Mouse (Mus musculus): ENCODE data around the gene Cers1. TPM values are rescaled to one million over a fixed set of nuclear protein-coding genes. Genes with fewer than 3 reads are reported as not detected.

Gene Cers1
- polyA plus RNA-seq (2014; fragmentation: Nextera tagmentation; extraction: Ambion mirVana), result 4.7 and 6.0 TPM in 2 replicates

DNA sequence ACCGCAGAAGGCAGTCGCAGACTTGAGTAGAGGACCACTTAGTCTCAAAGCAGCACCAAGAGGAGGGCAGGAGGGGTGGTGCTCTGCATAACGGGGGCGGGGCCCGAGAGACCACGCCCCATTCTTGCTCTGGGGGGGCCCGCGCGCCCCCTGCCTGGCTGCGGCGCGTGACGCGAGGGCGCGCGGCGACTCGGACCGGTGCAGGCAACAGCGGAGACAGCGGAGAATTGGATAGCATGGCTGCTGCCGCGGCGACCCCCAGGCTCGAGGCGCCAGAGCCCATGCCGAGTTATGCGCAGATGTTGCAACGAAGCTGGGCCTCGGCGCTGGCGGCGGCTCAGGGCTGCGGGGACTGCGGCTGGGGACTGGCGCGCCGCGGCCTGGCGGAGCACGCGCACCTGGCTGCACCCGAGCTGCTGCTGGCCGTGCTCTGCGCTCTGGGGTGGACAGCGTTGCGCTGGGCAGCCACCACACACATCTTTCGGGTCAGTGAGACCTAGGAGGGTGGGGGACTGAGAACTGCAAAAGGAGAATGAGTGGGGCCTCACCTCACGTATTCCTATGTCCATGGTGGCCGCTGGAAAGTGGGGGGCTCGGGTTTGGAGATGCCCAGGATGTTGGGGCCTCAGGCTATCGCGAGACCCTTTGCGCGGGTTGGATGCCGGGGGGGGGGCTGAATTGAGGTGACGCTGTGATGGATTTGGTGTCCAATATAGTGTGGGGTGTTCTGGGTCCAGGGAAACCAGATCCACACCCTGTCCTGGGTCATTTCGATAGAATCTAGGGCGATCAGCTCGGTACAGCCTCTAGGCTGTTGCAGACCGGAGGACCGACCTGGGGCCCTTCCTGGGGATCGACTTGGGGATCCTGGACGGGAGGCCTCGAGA lies at the start of gene Cers1:
Cers1 (plus strand) TSS at position 152 of the 887 bp plus-strand sequence.
- WGBS, result 2% methylated on average over 66 of the region's 66 CpGs
- Histone ChIP-seq H3K36me3 (ENCODE audit: control insufficient read depth, insufficient read depth, low read length) (peaks cover 15% of the 10 kb centered on the region), H3K27me3 (ENCODE audit: control insufficient read depth, insufficient read depth, low read length) (no peaks in the 10 kb centered on the region), H3K27ac (replicated peaks; ENCODE audit: low read depth, low read length) (peak within 1 kb of the TSS; percentile 57; the same call in 1 of the 2 replicates), H3K9me3 (ENCODE audit: control insufficient read depth, low read length) (no peaks in the 10 kb centered on the region), H3K4me3 (ENCODE audit: low read depth, low read length) (peak within 1 kb of the TSS; percentile 41), H3K9ac (ENCODE audit: low read length) (peak within 1 kb of the TSS; percentile 58), H3K4me1 (ENCODE audit: control insufficient read depth, insufficient read depth, low read length) (peaks cover 19% of the 10 kb centered on the region), H3K4me2 (ENCODE audit: low read depth, severe bottlenecking) (peak within 1 kb of the TSS; percentile 67)
- DNase-seq (ENCODE audit: low spot score) (peak; percentile 84), ATAC-seq (ENCODE audit: insufficient number of reproducible peaks, low FRiP score, low TSS enrichment, low read depth) (peak; percentile 42)

GRCm38 (mm10) chr8:70267674-70268073 lies 47.9 kb upstream of the Cers1 start:
- Histone ChIP-seq H3K9me3 (ENCODE audit: control insufficient read depth, low read length) (0 out of 2 replicates have a peak, but pooled peaks cover 2% of the 10 kb centered on the region), H3K27ac (replicated peaks; ENCODE audit: low read depth, low read length) (no peak overlapping the region), H3K36me3 (ENCODE audit: control insufficient read depth, insufficient read depth, low read length) (peaks cover 16% of the 10 kb centered on the region; the same call in 1 of the 2 replicates), H3K4me2 (ENCODE audit: low read depth, severe bottlenecking) (no peak overlapping the region), H3K9ac (ENCODE audit: low read length) (no peak overlapping the region), H3K4me1 (ENCODE audit: control insufficient read depth, insufficient read depth, low read length) (no peaks in the 10 kb centered on the region), H3K27me3 (ENCODE audit: control insufficient read depth, insufficient read depth, low read length) (no peaks in the 10 kb centered on the region), H3K4me3 (ENCODE audit: low read depth, low read length) (no peak overlapping the region)
- DNase-seq (ENCODE audit: low spot score) (no peak), ATAC-seq (ENCODE audit: insufficient number of reproducible peaks, low FRiP score, low TSS enrichment, low read depth) (no peak)
- WGBS, result 94% methylated on average over 3 of the region's 3 CpGs

DNA sequence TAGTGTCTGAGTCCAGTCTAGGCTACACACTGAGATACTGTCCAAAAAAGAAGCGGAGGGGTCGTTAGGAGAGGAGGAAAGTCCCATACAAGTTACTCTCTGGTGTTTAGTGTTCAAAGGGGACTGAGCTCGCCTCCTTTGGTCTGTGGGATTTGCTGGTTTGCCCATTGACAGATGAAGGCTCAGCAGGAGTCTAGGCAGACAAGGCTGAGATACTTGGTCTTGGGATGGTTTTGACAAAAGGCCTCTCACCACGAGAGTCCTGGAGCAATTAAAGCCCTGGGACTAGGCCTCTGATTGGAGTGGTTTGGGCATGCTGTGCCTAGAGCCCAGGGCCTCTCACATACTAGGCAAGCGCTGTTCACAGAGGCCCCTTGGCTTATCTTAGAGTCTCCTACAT lies 47.3 kb upstream of the Cers1 start:
- peaks cover 12% of the 10 kb centered on the region; the same call in 1 of the 2 replicates for H3K36me3 ChIP-seq (ENCODE audit: control insufficient read depth, insufficient read depth, low read length)
- no peak for ATAC-seq (ENCODE audit: insufficient number of reproducible peaks, low FRiP score, low TSS enrichment, low read depth)
- no peaks in the 10 kb centered on the region for H3K4me1 ChIP-seq (ENCODE audit: control insufficient read depth, insufficient read depth, low read length)

DNA sequence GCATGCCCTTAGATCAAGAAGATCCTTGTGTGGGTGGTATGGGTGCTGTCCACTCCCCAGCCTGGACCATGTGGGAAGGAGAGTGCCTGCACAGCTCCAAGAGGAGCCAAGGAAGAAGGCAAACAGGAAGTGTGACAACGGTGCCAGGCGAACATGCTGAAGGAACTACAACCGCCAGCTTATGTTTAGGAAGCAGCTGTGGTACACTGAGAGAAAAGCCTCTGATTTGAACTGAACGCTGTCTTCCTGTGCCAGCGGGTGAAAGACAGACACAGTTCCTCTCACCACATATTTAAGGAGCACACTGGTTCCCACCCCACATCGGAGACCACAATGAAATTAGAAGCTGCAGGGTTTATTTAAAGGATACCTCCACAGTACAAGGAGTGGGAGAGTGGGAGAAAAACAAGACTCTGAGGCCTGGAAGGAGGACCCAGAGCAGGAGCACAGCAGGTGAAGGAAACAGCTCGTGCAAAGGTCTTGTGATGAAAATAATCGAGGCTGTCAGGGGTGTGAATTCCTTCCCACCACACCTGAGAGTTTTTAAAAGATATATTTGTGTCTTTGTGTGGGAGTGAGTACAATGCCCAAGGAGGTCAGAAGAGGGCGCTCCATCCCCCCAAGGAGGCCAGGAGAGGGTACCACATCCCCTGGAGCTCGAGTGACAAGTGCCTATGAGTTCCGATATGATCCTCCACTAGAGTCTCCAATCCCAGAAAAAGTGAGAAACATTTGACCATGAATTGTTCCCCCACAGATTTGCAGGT lies 46.6 kb upstream of the Cers1 start:
- Histone ChIP-seq H3K9me3 (ENCODE audit: control insufficient read depth, low read length) (0 out of 2 replicates have a peak, but pooled peaks cover 2% of the 10 kb centered on the region), H3K27ac (replicated peaks; ENCODE audit: low read depth, low read length) (no peak overlapping the region), H3K36me3 (ENCODE audit: control insufficient read depth, insufficient read depth, low read length) (peaks cover 6% of the 10 kb centered on the region; the same call in 1 of the 2 replicates), H3K9ac (ENCODE audit: low read length) (no peak overlapping the region), H3K4me1 (ENCODE audit: control insufficient read depth, insufficient read depth, low read length) (no peaks in the 10 kb centered on the region), H3K27me3 (ENCODE audit: control insufficient read depth, insufficient read depth, low read length) (no peaks in the 10 kb centered on the region), H3K4me2 (ENCODE audit: low read depth, severe bottlenecking) (no peak overlapping the region), H3K4me3 (ENCODE audit: low read depth, low read length) (no peak overlapping the region)
- WGBS, result 54% methylated on average over 11 of the region's 11 CpGs
- DNase-seq (ENCODE audit: low spot score) (peak; percentile 46), ATAC-seq (ENCODE audit: insufficient number of reproducible peaks, low FRiP score, low TSS enrichment, low read depth) (no peak)

More for the DNA sequence above, 47.3 kb upstream of the Cers1 start:
- 65% methylated on average over 5 of the region's 5 CpGs for WGBS
- Histone ChIP-seq H3K4me2 (ENCODE audit: low read depth, severe bottlenecking) (no peak overlapping the region), H3K9me3 (ENCODE audit: control insufficient read depth, low read length) (0 out of 2 replicates have a peak, but pooled peaks cover 2% of the 10 kb centered on the region), H3K27me3 (ENCODE audit: control insufficient read depth, insufficient read depth, low read length) (no peaks in the 10 kb centered on the region), H3K27ac (replicated peaks; ENCODE audit: low read depth, low read length) (0 out of 2 replicates have a peak overlapping the region, but pooled peaks have one; percentile 8), H3K9ac (ENCODE audit: low read length) (no peak overlapping the region), H3K4me3 (ENCODE audit: low read depth, low read length) (no peak overlapping the region)
- no peak for DNase-seq (ENCODE audit: low spot score)

DNA sequence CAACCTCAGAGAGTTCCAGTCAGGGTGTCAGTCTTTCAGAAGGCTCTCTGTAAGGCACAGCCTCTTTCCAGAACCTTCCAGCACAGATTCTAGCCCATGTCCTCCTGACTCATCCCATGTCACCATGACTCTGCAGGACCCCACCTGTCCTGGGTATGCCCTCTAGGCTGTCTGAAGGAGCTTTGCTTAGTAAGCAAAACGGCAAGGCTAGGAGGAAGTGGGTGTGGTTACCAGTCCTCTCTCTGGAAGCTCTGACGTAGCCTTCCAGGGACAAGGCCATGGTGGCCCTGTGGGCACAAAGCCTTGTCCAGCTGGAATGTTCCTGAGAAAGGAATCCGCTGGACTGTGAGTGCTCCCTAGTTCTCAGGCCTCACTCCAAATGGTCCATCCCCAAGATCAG lies 42.6 kb upstream of the Cers1 start:
- 52% methylated on average over 3 of the region's 3 CpGs for WGBS
- DNase-seq (ENCODE audit: low spot score) (no peak), ATAC-seq (ENCODE audit: insufficient number of reproducible peaks, low FRiP score, low TSS enrichment, low read depth) (no peak)

DNA sequence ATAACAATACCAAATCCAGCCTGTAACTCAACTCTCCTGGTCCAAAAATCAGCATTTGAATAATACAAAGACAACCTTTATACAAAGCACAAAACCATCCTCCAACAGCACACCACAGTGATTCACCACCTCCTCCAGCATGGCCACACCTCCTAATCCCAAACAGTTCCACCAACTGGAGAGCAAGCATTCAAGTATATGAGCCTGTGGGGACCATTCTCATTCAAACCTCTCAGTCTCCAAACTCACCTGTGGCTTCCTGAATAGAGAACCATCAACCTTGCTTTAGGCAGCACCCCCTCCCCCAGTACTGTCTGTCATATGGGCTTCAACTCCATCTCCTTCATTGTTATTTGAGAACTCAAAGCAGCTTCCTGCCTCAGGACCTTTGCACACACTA lies 41.2 kb upstream of the Cers1 start:
- no peak overlapping the region for H3K27ac ChIP-seq (replicated peaks; ENCODE audit: low read depth, low read length)
- no peak for DNase-seq (ENCODE audit: low spot score)
- no peak for ATAC-seq (ENCODE audit: insufficient number of reproducible peaks, low FRiP score, low TSS enrichment, low read depth)
- no peaks in the 10 kb centered on the region for H3K36me3 ChIP-seq (ENCODE audit: control insufficient read depth, insufficient read depth, low read length)
- H3K27me3 ChIP-seq (ENCODE audit: control insufficient read depth, insufficient read depth, low read length), result no peaks in the 10 kb centered on the region
- H3K4me2 ChIP-seq (ENCODE audit: low read depth, severe bottlenecking), result no peak overlapping the region
- H3K4me1 ChIP-seq (ENCODE audit: control insufficient read depth, insufficient read depth, low read length), result no peaks in the 10 kb centered on the region
- H3K9ac ChIP-seq (ENCODE audit: low read length), result no peak overlapping the region
- H3K9me3 ChIP-seq (ENCODE audit: control insufficient read depth, low read length), result no peaks in the 10 kb centered on the region
- no peak overlapping the region for H3K4me3 ChIP-seq (ENCODE audit: low read depth, low read length)

More for the DNA sequence above, 42.6 kb upstream of the Cers1 start:
- Histone ChIP-seq H3K36me3 (ENCODE audit: control insufficient read depth, insufficient read depth, low read length) (no peaks in the 10 kb centered on the region), H3K27ac (replicated peaks; ENCODE audit: low read depth, low read length) (no peak overlapping the region), H3K4me3 (ENCODE audit: low read depth, low read length) (no peak overlapping the region), H3K9ac (ENCODE audit: low read length) (no peak overlapping the region), H3K4me2 (ENCODE audit: low read depth, severe bottlenecking) (no peak overlapping the region), H3K9me3 (ENCODE audit: control insufficient read depth, low read length) (no peaks in the 10 kb centered on the region), H3K27me3 (ENCODE audit: control insufficient read depth, insufficient read depth, low read length) (no peaks in the 10 kb centered on the region), H3K4me1 (ENCODE audit: control insufficient read depth, insufficient read depth, low read length) (no peaks in the 10 kb centered on the region)

DNA sequence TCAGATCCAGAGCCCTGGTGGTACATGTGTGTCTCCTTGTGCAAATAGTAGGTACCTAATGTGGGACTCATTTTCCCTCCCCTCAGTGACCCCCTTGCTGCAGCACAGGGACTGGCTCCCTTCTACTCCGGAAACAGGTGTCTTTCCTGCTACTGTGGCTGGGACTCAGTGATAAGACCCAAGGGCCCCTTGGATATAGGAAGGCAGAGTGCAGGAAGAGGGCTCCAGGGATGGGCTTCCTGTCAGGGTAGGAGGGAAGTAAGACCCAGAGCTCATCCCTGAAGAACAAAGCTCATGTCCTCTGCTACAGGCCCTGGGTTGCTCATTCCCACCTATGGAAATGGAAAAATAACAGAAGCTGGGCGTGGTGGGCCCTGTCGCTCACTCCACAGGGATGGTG lies 39.1 kb upstream of the Cers1 start:
- no peak overlapping the region for H3K27ac ChIP-seq (replicated peaks; ENCODE audit: low read depth, low read length)
- H3K4me1 ChIP-seq (ENCODE audit: control insufficient read depth, insufficient read depth, low read length), result peaks cover 2% of the 10 kb centered on the region; the same call in 1 of the 2 replicates
- no peak overlapping the region for H3K9ac ChIP-seq (ENCODE audit: low read length)
- DNase-seq (ENCODE audit: low spot score) (no peak), ATAC-seq (ENCODE audit: insufficient number of reproducible peaks, low FRiP score, low TSS enrichment, low read depth) (no peak)
- WGBS, result 84% methylated on average over 3 of the region's 3 CpGs
- no peak overlapping the region for H3K4me2 ChIP-seq (ENCODE audit: low read depth, severe bottlenecking)
- H3K36me3 ChIP-seq (ENCODE audit: control insufficient read depth, insufficient read depth, low read length), result no peaks in the 10 kb centered on the region
- H3K27me3 ChIP-seq (ENCODE audit: control insufficient read depth, insufficient read depth, low read length), result no peaks in the 10 kb centered on the region
- H3K4me3 ChIP-seq (ENCODE audit: low read depth, low read length), result no peak overlapping the region
- H3K9me3 ChIP-seq (ENCODE audit: control insufficient read depth, low read length), result no peaks in the 10 kb centered on the region

- H3K27ac ChIP-seq (replicated peaks; ENCODE audit: low read depth, low read length), result no peak overlapping the region
- 68% methylated on average over 15 of the region's 15 CpGs for WGBS
- H3K36me3 ChIP-seq (ENCODE audit: control insufficient read depth, insufficient read depth, low read length), result no peaks in the 10 kb centered on the region
- no peak for DNase-seq (ENCODE audit: low spot score)
- H3K4me2 ChIP-seq (ENCODE audit: low read depth, severe bottlenecking), result no peak overlapping the region
- H3K4me1 ChIP-seq (ENCODE audit: control insufficient read depth, insufficient read depth, low read length), result peaks cover 7% of the 10 kb centered on the region; the same call in 1 of the 2 replicates
- H3K4me3 ChIP-seq (ENCODE audit: low read depth, low read length), result no peak overlapping the region
- no peaks in the 10 kb centered on the region for H3K9me3 ChIP-seq (ENCODE audit: control insufficient read depth, low read length)
- no peak for ATAC-seq (ENCODE audit: insufficient number of reproducible peaks, low FRiP score, low TSS enrichment, low read depth)
- peak overlapping the region; percentile 22; the same call in 1 of the 2 replicates for H3K9ac ChIP-seq (ENCODE audit: low read length)
- no peaks in the 10 kb centered on the region for H3K27me3 ChIP-seq (ENCODE audit: control insufficient read depth, insufficient read depth, low read length)
These were observed 37.4 kb upstream of the Cers1 start for GRCm38 (mm10) chr8:70278175-70278574.
